Mouse (Mus musculus): ENCODE measurements around the gene Gm5142. TPM values are rescaled to one million over a fixed set of nuclear protein-coding genes. Genes with fewer than 3 reads are reported as not detected.
A peak's percentile ranks its signal among the peaks of the same experiment; 100 is the strongest.

Gm5142 gene
- not detected in 2 replicates for polyA plus RNA-seq (2016; fragmentation: Nextera tagmentation; extraction: Ambion mirVana)

GRCm38 (mm10) chr14:59178649-59179048 is at the start of gene Gm5142:
TSS of gene Gm5142 (minus strand) at chr14:59178749.
- Histone ChIP-seq H3K36me3 (replicated peaks) (no peaks in the 10 kb centered on the region), H3K4me1 (no peaks in the 10 kb centered on the region), H3K27me3 (no peaks in the 10 kb centered on the region), H3K4me2 (no peak within 1 kb of the TSS), H3K4me3 (replicated peaks) (no peak within 1 kb of the TSS), H3K9ac (no peak within 1 kb of the TSS), H3K27ac (no peak within 1 kb of the TSS), H3K9me3 (no peaks in the 10 kb centered on the region)
- 88% methylated on average over 3 of the region's 3 CpGs for WGBS
- no peak for ATAC-seq (ENCODE audit: low FRiP score)

- H3K9me3 ChIP-seq, result no peaks in the 10 kb centered on the region
- WGBS, result 97% methylated on average over 11 of the region's 11 CpGs
- no peak for ATAC-seq (ENCODE audit: low FRiP score)
- peaks cover 92% of the 10 kb centered on the region for H3K36me3 ChIP-seq (replicated peaks)
- no peak overlapping the region for H3K4me2 ChIP-seq
- H3K9ac ChIP-seq, result no peak overlapping the region
- no peaks in the 10 kb centered on the region for H3K4me1 ChIP-seq
- H3K27ac ChIP-seq, result no peak overlapping the region
- no peaks in the 10 kb centered on the region for H3K27me3 ChIP-seq
- H3K4me3 ChIP-seq (replicated peaks), result no peak overlapping the region
Observed at GRCm38 (mm10) chr14:59226240-59226639, 47.7 kb upstream of the Gm5142 start.

DNA sequence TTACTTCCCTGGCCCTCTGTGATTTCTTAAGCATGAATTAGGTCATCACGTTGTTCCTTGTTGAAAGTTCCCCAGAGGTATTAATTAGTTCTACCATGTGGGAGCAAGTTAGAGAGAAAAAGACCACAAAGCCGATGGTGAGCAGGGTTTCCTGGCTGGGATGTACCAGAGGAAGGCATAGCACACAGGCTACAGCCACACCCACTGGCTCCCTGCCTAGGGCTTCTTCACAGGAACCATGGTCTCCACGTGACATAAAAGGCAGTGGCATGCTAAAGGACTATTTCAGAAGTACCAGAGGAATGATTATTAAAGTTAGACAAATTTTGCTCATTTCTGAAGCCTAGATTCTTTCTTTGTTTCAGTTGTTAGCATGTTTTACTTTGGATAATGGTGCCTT is 40.7 kb upstream of the Gm5142 start:
- no peak overlapping the region for H3K9ac ChIP-seq
- no peaks in the 10 kb centered on the region for H3K9me3 ChIP-seq
- H3K36me3 ChIP-seq (replicated peaks), result peaks cover 82% of the 10 kb centered on the region
- H3K4me1 ChIP-seq, result no peaks in the 10 kb centered on the region
- H3K4me2 ChIP-seq, result no peak overlapping the region
- H3K4me3 ChIP-seq (replicated peaks), result no peak overlapping the region
- no peaks in the 10 kb centered on the region for H3K27me3 ChIP-seq
- no peak for ATAC-seq (ENCODE audit: low FRiP score)
- H3K27ac ChIP-seq, result no peak overlapping the region
- 92% methylated on average over 3 of the region's 3 CpGs for WGBS

DNA sequence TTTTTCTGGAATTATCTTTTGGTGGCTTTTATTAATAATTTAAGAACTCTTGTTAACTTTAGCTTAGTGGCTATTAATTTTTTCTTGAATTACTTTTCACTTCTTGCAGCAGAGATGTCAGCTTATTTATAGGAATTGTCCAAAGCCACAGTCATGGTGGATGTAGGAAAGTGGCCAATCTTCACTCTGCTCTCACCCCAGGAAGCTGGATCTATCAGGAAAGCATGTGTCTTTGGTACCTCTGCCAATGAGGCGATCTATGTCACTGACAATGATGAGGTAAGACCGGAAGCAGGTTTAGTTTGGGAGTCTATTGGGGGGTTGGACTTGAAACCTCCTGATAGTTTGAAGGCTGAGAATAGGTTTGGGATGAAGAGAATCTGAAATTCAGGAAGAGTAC is 31.3 kb upstream of the Gm5142 start:
- Histone ChIP-seq H3K27ac (no peak overlapping the region), H3K4me2 (no peak overlapping the region), H3K9ac (no peak overlapping the region), H3K36me3 (replicated peaks) (peaks cover 33% of the 10 kb centered on the region), H3K4me3 (replicated peaks) (no peak overlapping the region), H3K9me3 (no peaks in the 10 kb centered on the region), H3K27me3 (no peaks in the 10 kb centered on the region), H3K4me1 (peaks cover 26% of the 10 kb centered on the region)
- ATAC-seq (ENCODE audit: low FRiP score), result no peak
- WGBS, result 94% methylated on average over 2 of the region's 2 CpGs

- Histone ChIP-seq H3K4me1 (peaks cover 34% of the 10 kb centered on the region), H3K4me2 (no peak overlapping the region)
- 95% methylated on average over 7 of the region's 7 CpGs for WGBS
Observed at GRCm38 (mm10) chr14:59209003-59209402, 30.5 kb upstream of the Gm5142 start.

GRCm38 (mm10) chr14:59205976-59206583 is 27.5 kb upstream of the Gm5142 start:
- peaks cover 5% of the 10 kb centered on the region; the same call in 1 of the 2 replicates for H3K36me3 ChIP-seq (replicated peaks)
- H3K9me3 ChIP-seq, result no peaks in the 10 kb centered on the region
- H3K4me2 ChIP-seq, result no peak overlapping the region
- peaks cover 49% of the 10 kb centered on the region for H3K4me1 ChIP-seq
- H3K27me3 ChIP-seq, result no peaks in the 10 kb centered on the region
- WGBS, result 37% methylated on average over 10 of the region's 10 CpGs
- no peak overlapping the region for H3K4me3 ChIP-seq (replicated peaks)
- no peak for ATAC-seq (ENCODE audit: low FRiP score)
- no peak overlapping the region for H3K9ac ChIP-seq
- H3K27ac ChIP-seq, result peak overlapping the region; percentile 21; the same call in 1 of the 2 replicates

More at GRCm38 (mm10) chr14:59209003-59209402, 30.5 kb upstream of the Gm5142 start:
- no peak overlapping the region for H3K4me3 ChIP-seq (replicated peaks)
- no peak for ATAC-seq (ENCODE audit: low FRiP score)
- no peaks in the 10 kb centered on the region for H3K27me3 ChIP-seq
- no peak overlapping the region for H3K9ac ChIP-seq
- H3K9me3 ChIP-seq, result no peaks in the 10 kb centered on the region
- peaks cover 25% of the 10 kb centered on the region for H3K36me3 ChIP-seq (replicated peaks)
- H3K27ac ChIP-seq, result no peak overlapping the region

GRCm38 (mm10) chr14:59205461-59205860 is 26.9 kb upstream of the Gm5142 start:
- peak overlapping the region; percentile 37 for H3K4me2 ChIP-seq
- H3K9ac ChIP-seq, result peak overlapping the region; percentile 30; the same call in 1 of the 2 replicates
- H3K4me3 ChIP-seq (replicated peaks), result no peak overlapping the region
- no peaks in the 10 kb centered on the region for H3K9me3 ChIP-seq
- H3K36me3 ChIP-seq (replicated peaks), result no peaks in the 10 kb centered on the region; the same call in 1 of the 2 replicates
- no peaks in the 10 kb centered on the region for H3K27me3 ChIP-seq
- ATAC-seq (ENCODE audit: low FRiP score), result no peak
- H3K27ac ChIP-seq, result peak overlapping the region; percentile 60
- 28% methylated on average over 7 of the region's 7 CpGs for WGBS
- H3K4me1 ChIP-seq, result peaks cover 49% of the 10 kb centered on the region

DNA sequence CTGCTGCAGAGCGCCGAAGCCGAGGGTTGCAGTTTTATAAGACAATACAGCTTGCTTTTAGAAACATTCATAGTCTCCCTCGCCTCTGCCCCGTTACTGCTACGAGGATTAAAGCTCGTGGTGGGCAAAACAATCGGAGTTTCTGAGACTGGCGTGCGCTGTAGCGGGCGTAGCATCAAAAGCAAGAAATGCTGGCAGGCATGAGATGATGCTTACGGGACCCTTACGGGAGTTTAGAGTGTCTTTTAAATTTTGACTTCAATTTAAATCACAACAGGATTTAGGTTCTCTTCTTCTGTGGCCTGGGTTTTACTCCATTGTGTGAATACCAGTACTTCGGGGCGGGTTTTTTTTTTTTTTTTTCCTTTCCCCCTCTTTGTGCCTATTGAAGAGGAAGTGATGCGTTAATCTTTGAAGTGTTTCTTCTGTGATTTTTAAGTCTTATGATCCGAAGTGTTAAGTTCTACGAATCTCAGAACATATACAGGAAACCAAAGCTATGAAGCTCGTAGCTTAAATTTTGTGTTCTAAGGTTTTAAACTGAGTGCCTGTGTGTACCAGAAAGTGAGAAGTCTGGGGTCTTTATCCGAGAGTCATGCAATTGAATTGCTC is 23.2 kb upstream of the Gm5142 start:
- H3K36me3 ChIP-seq (replicated peaks), result no peaks in the 10 kb centered on the region
- peak overlapping the region; percentile 97 for H3K27ac ChIP-seq
- peak overlapping the region; percentile 67 for H3K4me2 ChIP-seq
- H3K9me3 ChIP-seq, result no peaks in the 10 kb centered on the region
- peak overlapping the region; percentile 83 for H3K4me3 ChIP-seq (replicated peaks)
- under 1% methylated on average over 21 of the region's 21 CpGs for WGBS
- H3K9ac ChIP-seq, result peak overlapping the region; percentile 93
- no peaks in the 10 kb centered on the region for H3K27me3 ChIP-seq
- H3K4me1 ChIP-seq, result peaks cover 39% of the 10 kb centered on the region
- no peak for ATAC-seq (ENCODE audit: low FRiP score)

- Histone ChIP-seq H3K4me3 (replicated peaks) (peak within 1 kb of the TSS; percentile 83), H3K27me3 (no peaks in the 10 kb centered on the region), H3K4me1 (peaks cover 34% of the 10 kb centered on the region), H3K27ac (peak within 1 kb of the TSS; percentile 97), H3K36me3 (replicated peaks) (no peaks in the 10 kb centered on the region), H3K4me2 (peak within 1 kb of the TSS; percentile 67), H3K9ac (peak within 1 kb of the TSS; percentile 93), H3K9me3 (no peaks in the 10 kb centered on the region)
- ATAC-seq (ENCODE audit: low FRiP score), result peak; percentile 95
- under 1% methylated on average over 92 of the region's 96 CpGs for WGBS
Observed at GRCm38 (mm10) chr14:59200711-59201603, 22.4 kb upstream of the Gm5142 start, which contains the start of gene Rcbtb1. TSS of gene Rcbtb1 (plus strand) at chr14:59201209.

DNA sequence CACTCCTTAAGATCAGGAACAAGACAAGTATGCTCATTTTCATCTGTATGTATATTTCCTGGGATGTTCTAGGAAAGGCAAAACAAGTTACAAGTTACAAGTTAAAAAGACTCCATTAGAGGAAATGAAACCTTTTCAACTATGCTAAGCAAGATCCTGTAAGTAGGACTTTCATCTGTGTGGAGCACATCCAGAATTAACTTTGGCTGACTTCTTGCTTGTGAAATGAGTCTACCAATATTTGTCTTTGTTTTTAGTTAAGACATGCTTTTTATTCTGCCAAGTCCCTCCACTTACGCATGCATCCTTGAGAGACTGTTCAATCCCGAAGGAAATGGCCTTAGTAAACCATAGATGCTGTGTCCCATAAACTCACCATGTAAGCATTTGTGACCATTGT is 7.6 kb upstream of the Gm5142 start:
- no peak overlapping the region for H3K4me2 ChIP-seq
- ATAC-seq (ENCODE audit: low FRiP score), result no peak

DNA sequence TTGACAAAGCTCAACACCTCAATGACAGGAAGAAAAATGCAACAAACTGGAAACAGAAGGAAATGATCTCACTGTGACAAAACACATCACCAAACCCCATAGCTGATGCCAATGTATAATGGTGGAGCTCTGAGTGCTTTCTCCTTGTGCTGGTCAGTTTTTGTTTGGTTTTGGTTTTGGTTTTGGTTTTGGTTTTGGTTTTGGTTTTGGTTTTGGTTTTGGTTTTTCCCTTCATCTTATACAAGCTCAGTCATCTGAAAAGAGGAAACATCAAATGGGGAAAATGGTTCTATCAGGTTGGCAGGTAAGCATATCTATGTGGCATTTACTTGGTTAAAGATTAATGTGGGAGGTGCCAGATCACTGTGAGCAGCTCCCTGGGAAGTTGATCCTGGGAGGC is 7.0 kb upstream of the Gm5142 start:
- Histone ChIP-seq H3K27me3 (no peaks in the 10 kb centered on the region), H3K4me1 (no peaks in the 10 kb centered on the region)

More for the DNA sequence above, 7.6 kb upstream of the Gm5142 start:
- Histone ChIP-seq H3K4me1 (no peaks in the 10 kb centered on the region), H3K9me3 (no peaks in the 10 kb centered on the region), H3K36me3 (replicated peaks) (no peaks in the 10 kb centered on the region), H3K27me3 (no peaks in the 10 kb centered on the region), H3K27ac (no peak overlapping the region), H3K4me3 (replicated peaks) (no peak overlapping the region), H3K9ac (no peak overlapping the region)
- WGBS, result 94% methylated on average over 2 of the region's 2 CpGs

DNA sequence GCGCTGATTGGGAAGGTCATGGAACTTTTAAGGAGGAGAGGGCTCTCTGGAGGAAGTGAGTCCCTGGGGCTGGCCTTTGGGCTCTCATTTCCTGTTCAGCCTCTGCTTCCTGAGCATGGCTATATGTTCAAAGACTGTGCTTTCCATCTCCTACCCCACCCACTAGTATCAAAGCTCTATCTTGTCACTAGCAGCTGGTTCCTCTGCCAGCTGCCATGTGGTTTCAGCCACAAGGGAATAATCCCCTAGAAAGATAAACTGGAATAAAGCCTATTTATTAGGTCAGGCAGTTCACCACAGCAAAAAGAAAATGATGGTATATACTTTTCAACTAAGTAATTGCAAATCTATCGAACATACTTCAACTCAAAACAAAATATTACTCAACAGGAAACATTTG is 4.2 kb upstream of the Gm5142 start:
- H3K27me3 ChIP-seq, result no peaks in the 10 kb centered on the region
- H3K36me3 ChIP-seq (replicated peaks), result no peaks in the 10 kb centered on the region
- no peaks in the 10 kb centered on the region for H3K9me3 ChIP-seq
- no peak for ATAC-seq (ENCODE audit: low FRiP score)
- no peaks in the 10 kb centered on the region for H3K4me1 ChIP-seq
- no peak overlapping the region for H3K4me2 ChIP-seq
- no peak overlapping the region for H3K9ac ChIP-seq
- no peak overlapping the region for H3K27ac ChIP-seq
- WGBS, result 81% methylated on average over 2 of the region's 2 CpGs
- H3K4me3 ChIP-seq (replicated peaks), result no peak overlapping the region

More for the DNA sequence above, 7.0 kb upstream of the Gm5142 start:
- Histone ChIP-seq H3K4me2 (no peak overlapping the region), H3K4me3 (replicated peaks) (no peak overlapping the region), H3K36me3 (replicated peaks) (no peaks in the 10 kb centered on the region), H3K27ac (no peak overlapping the region), H3K9me3 (no peaks in the 10 kb centered on the region), H3K9ac (no peak overlapping the region)
- ATAC-seq (ENCODE audit: low FRiP score), result no peak
